Mouse (Mus musculus) heart, embryonic 10.5 days (tissue): ENCODE measurements around the gene Smim20. TPM values are rescaled to one million over a fixed set of nuclear protein-coding genes. Genes with fewer than 3 reads are reported as not detected.

Experiments used
- DNase-seq: peaks from one replicate; pipeline ENCODE4 v3.0.0-alpha.2; 2017; ENCODE audit warnings: low spot score
- H3K27ac ChIP-seq: fragments of 300-500 bp; sonication (generic); 2 replicates; pipeline ENCODE4 v1.5.1; 2016; ENCODE audit warnings: mild to moderate bottlenecking
- H3K27me3 ChIP-seq: fragments of 300-500 bp; sonication (generic); 2 replicates; pipeline ENCODE4 v1.6.1; 2016; ENCODE audit warnings: mild to moderate bottlenecking; ENCODE audit not compliant: poor library complexity, insufficient read depth, severe bottlenecking
- H3K36me3 ChIP-seq: fragments of 300-500 bp; sonication (generic); 2 replicates; pipeline ENCODE4 v1.6.1; 2016; ENCODE audit warnings: mild to moderate bottlenecking, moderate library complexity
- H3K4me1 ChIP-seq: fragments of 300-500 bp; sonication (generic); 2 replicates; pipeline ENCODE4 v1.6.1; 2016; ENCODE audit warnings: mild to moderate bottlenecking
- H3K4me3 ChIP-seq: fragments of 300-500 bp; sonication (generic); 2 replicates; pipeline ENCODE4 v1.5.1; 2016; ENCODE audit warnings: mild to moderate bottlenecking, moderate library complexity
- H3K9me3 ChIP-seq: fragments of 300-500 bp; sonication (generic); 2 replicates; pipeline ENCODE4 v1.6.1; 2016; ENCODE audit warnings: mild to moderate bottlenecking, moderate library complexity
- WGBS: fragments of 180-500 bp; shearing (Covaris S2); methylation state at CpG from one replicate; pipeline ENCODE4 v1.1.7; 2016; 5-methylcytosine and 5-hydroxymethylcytosine counted together
- polyA plus RNA-seq: library from polyadenylated mRNA; unstranded; fragments of >200 nt; fragmentation: Nextera tagmentation; extraction: Ambion mirVana; gene quantifications from 2 replicates; pipeline ENCODE4 v1.2.1, GENCODE M21; 2016

The Smim20 gene
- polyA plus RNA-seq, 1 experiment from 2014 or later = 104 TPM

DNA sequence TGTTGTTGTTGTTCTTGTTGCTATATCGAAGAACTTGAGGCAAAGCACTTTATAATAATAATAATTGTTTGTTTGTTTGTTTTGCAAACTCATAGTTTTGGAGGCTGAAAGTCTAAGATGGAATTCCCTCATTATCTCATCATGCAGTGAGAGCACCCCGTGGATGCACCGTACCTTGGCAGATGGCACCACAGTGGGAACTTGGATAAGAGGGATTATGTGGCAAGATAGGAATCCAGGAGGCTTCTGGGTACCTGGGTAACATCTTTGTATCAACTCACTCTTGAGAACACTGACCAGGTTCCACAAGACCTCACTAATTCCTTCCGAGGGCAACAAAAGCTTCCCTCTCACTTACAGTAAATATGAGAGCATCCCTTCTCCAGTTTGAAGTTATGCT lies 30.1 kb downstream of the Smim20 start:
- Histone ChIP-seq H3K27me3 (no peaks in the 10 kb centered on the region), H3K27ac (no peak overlapping the region), H3K9me3 (no peaks in the 10 kb centered on the region), H3K4me3 (no peak overlapping the region), H3K4me1 (no peaks in the 10 kb centered on the region), H3K36me3 (no peaks in the 10 kb centered on the region)
- WGBS = 76% methylated on average over 4 of the region's 4 CpGs
- DNase-seq = no peak

DNA sequence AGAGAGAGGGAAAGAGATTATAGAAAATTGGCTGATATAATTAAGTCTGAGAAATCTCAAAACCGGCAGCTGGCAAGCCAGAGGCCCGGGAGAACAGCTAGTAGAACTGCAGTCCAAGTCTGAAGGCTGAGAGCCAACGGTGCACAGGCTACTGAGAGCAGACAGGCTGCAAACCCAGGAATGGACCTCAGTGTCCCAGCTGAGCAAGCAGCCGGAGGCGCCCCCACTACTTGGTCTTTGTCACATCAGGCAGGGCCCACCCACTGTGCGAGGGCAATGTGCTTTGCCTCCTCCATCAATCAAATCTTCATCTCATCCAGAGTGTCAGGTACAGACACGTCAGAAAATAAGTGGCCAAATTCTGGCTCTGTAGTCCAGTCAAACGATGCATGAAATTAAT lies 34.6 kb downstream of the Smim20 start:
- WGBS = 69% methylated on average over 8 of the region's 8 CpGs
- no peaks in the 10 kb centered on the region for H3K36me3 ChIP-seq
- H3K27ac ChIP-seq = no peak overlapping the region
- no peaks in the 10 kb centered on the region for H3K9me3 ChIP-seq
- no peak overlapping the region for H3K4me3 ChIP-seq
- DNase-seq = no peak
- H3K27me3 ChIP-seq = no peaks in the 10 kb centered on the region
- H3K4me1 ChIP-seq = no peaks in the 10 kb centered on the region

DNA sequence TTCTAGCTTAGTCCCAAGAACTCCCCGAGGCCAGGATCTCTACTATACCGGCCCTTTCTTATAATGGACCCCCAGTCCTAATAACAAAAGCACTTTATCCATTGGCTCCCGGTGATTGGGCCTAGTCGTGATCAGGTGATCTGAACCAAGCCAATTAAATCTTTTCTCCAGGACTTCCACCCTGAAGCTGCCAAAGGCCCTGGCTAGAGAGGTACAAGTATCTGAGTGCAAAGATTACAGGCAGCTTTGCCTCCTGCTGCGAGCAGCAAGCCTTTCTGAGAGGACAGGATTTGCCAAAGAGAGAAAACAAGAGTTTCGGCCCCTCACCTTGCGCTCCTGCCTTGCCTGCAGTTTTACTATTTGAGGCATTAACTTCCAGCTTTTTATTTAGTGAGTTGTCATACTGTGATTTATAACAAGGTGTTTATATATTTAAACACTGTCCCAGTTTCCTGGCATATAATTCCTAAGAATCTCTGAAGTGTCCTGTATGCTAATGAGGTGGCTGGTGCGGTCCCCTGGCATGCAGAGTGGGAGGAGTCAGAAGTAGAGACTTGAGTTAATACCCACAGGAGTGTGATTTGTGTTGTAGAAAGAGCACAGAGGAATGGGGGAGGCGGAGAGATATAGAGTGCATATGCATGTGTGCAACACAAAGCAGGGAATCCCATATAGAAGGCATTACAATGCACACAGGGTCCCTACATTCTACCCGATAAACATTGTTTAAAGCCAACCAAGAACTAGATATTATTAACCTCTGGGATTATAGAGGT lies 36.2 kb downstream of the Smim20 start:
- Histone ChIP-seq H3K36me3 (no peaks in the 10 kb centered on the region), H3K27me3 (no peaks in the 10 kb centered on the region), H3K9me3 (no peaks in the 10 kb centered on the region), H3K4me1 (no peaks in the 10 kb centered on the region), H3K4me3 (no peak overlapping the region), H3K27ac (no peak overlapping the region)
- 78% methylated on average over 10 of the region's 10 CpGs for WGBS
- DNase-seq = no peak

DNA sequence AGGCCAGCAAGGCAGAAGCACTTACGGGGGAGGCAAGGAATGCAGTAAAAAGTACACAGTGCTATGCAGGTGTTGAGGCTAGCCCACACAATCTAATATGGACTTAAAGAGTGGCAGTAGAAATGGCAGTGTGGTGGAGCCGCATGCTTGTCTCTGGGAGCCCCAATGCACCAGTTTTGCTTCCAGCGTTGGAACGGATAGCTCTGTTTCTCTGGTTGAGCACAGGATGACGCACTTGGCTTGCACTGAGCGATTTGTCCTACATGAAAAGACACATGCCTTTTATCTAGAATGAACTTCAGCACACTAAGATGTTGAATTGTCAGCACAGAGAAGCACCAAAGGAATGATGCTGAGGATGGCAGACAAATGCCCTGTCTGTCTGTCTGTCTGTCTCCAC lies 37.1 kb downstream of the Smim20 start:
- H3K9me3 ChIP-seq = no peaks in the 10 kb centered on the region
- DNase-seq = no peak
- H3K27ac ChIP-seq = no peak overlapping the region
- H3K4me1 ChIP-seq = no peaks in the 10 kb centered on the region
- H3K36me3 ChIP-seq = no peaks in the 10 kb centered on the region
- no peaks in the 10 kb centered on the region for H3K27me3 ChIP-seq
- 89% methylated on average over 6 of the region's 6 CpGs for WGBS
- no peak overlapping the region for H3K4me3 ChIP-seq

DNA sequence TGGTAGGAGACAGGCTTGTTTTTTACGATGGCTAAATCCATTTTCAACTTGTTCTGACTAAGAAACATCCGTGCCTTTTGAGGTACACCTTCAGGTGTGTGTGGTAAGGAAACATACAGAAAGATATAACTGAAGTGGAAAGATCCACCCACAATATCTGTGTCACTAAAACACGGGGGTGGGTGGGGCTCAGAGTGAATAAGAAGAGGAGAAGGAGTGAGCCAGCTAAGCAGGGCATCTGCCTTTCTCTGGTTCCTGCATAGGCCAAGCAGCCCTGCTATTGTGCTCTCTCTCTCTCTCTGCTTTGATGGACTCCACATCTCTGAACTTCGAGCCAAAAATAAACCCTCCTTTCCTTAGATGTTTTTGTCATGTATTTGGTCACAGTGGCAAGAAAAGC lies 38.1 kb downstream of the Smim20 start:
- Histone ChIP-seq H3K27ac (no peak overlapping the region), H3K4me3 (no peak overlapping the region), H3K27me3 (no peaks in the 10 kb centered on the region), H3K4me1 (no peaks in the 10 kb centered on the region), H3K36me3 (no peaks in the 10 kb centered on the region), H3K9me3 (no peaks in the 10 kb centered on the region)
- DNase-seq = no peak
- WGBS = 66% methylated on average over 4 of the region's 4 CpGs

DNA sequence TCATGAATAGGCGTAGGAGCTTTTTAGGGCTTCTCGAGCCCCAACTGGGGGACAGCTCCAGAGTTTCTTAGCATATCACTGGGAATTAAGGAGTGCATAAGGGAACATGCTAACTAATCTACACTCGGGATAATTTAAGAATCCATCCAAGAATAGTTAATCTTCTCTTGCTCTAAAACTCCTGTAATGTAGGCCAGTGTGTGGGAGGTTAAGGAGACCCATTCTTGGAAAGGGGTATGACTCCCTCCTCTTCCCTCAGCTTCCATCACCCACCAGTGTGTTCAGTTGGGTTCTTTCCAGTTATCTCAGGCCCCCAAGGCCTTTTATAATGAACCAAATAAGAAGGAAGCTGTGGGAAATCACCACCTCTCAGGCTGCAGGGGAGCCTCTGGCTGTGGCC lies 40.0 kb downstream of the Smim20 start:
- Histone ChIP-seq H3K36me3 (no peaks in the 10 kb centered on the region), H3K27ac (no peak overlapping the region), H3K27me3 (no peaks in the 10 kb centered on the region), H3K9me3 (no peaks in the 10 kb centered on the region), H3K4me1 (no peaks in the 10 kb centered on the region), H3K4me3 (no peak overlapping the region)
- no peak for DNase-seq
- 87% methylated on average over 3 of the region's 3 CpGs for WGBS

DNA sequence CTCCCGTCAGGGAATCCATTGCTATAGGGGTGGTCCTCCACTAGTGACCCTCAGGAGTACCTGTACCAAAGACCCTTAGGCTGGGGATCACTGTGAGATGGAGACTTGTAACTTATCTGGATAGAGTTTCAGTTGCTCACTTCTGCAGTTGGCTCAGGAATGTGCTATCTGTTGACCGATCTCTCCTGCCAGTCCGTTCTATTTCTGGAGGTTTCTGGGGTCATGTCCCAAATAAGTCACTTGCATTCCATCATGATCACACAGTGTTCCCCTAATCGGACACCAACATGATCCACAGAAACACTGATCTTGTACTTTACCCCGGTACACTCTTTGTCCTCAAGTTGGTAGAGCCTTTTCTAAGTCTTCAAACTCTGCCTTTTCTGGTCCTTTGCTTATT lies 40.6 kb downstream of the Smim20 start:
- DNase-seq = no peak
- no peaks in the 10 kb centered on the region for H3K36me3 ChIP-seq
- H3K27me3 ChIP-seq = no peaks in the 10 kb centered on the region
- WGBS = 67% methylated on average over 5 of the region's 5 CpGs
- H3K9me3 ChIP-seq = no peaks in the 10 kb centered on the region
- H3K4me3 ChIP-seq = no peak overlapping the region
- H3K4me1 ChIP-seq = no peaks in the 10 kb centered on the region
- no peak overlapping the region for H3K27ac ChIP-seq

DNA sequence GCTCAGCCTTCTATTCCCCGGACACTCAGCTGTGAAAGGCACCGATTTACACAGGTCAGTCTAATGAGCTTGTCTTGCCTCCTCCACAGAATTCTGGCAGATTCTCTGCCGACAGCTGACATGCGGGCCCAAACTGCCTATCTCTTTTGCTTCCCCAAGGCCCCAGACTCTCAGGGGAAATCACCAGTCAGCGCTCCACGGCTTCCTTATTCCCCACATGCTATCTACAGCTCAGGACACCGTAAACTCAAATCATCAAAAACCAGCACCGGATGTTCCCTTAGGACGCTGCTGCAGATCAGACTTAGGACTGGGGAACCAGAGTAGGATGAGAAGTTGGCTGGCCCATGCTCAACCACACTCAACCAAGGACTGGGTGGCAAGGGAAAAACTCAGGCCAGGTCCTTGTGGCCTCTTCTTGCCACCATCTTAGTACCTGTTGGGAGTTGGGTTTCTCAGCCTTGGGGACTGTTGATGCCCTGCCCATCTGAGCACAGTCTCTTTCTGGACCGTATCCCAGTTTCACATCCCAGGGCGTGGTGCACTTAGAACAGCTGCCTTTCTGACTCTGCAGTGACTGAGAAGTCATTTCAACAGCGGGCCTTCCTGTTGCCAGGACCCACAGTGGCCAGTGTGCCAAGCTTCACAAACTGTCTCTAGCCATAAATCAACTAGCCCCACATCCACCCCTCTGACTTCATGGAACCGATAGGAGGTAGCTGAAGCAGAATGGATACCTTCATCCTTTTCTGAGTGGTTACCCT lies 47.7 kb downstream of the Smim20 start:
- Histone ChIP-seq H3K36me3 (no peaks in the 10 kb centered on the region), H3K9me3 (no peaks in the 10 kb centered on the region), H3K4me3 (no peak overlapping the region), H3K27ac (no peak overlapping the region), H3K4me1 (no peaks in the 10 kb centered on the region; the same call in 1 of the 2 replicates), H3K27me3 (no peaks in the 10 kb centered on the region)
- DNase-seq = no peak
- WGBS = 81% methylated on average over 13 of the region's 13 CpGs

DNA sequence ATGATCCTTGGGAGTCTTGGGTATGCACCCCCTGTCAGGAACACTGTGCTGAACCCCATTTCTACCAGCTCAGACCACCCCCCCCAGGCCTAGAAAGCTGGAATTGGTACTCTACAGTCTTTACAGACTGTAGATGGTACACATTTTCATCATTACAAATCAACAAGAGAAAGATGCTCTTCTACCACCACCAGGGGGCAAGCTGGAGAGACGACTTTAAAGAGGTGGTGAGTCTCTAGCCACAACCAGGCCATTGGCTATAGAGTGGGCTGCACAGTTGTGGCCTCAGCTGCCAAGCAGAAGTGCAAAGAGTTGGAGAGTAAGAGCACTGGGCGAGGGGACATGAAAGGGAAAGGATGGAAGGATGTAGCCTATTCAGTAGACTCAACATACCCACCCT lies 48.9 kb downstream of the Smim20 start:
- WGBS = 59% methylated on average over 2 of the region's 2 CpGs
- Histone ChIP-seq H3K27me3 (no peaks in the 10 kb centered on the region), H3K36me3 (no peaks in the 10 kb centered on the region)

DNA sequence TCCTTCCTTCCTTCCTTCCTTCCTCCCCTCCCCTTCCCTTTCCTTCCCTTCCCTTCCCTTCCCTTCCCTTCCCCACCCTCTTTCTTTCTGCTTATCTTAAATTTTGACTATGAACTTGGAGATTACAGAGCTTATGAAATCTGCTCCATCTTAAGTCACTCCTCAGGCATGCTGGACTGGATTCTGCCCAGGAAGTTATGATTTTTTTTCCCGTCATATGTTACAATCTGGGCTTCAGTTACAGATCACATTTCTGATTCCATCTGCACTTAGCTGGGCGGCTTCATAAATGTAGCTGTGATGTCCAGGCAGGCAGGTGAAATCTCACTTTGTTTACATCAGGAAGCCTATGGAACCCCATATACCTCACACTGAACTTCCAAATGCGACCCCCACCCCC lies 50.5 kb downstream of the Smim20 start:
- no peaks in the 10 kb centered on the region for H3K27me3 ChIP-seq
- H3K4me3 ChIP-seq = no peak overlapping the region
- H3K9me3 ChIP-seq = no peaks in the 10 kb centered on the region
- 79% methylated on average over 3 of the region's 3 CpGs for WGBS
- H3K36me3 ChIP-seq = no peaks in the 10 kb centered on the region
- DNase-seq = no peak
- no peak overlapping the region for H3K27ac ChIP-seq
- H3K4me1 ChIP-seq = peaks cover under 1% of the 10 kb centered on the region

More for the DNA sequence above, 48.9 kb downstream of the Smim20 start:
- no peak overlapping the region for H3K4me3 ChIP-seq
- no peaks in the 10 kb centered on the region for H3K9me3 ChIP-seq
- no peak for DNase-seq
- H3K27ac ChIP-seq = no peak overlapping the region
- no peaks in the 10 kb centered on the region; the same call in 1 of the 2 replicates for H3K4me1 ChIP-seq

DNA sequence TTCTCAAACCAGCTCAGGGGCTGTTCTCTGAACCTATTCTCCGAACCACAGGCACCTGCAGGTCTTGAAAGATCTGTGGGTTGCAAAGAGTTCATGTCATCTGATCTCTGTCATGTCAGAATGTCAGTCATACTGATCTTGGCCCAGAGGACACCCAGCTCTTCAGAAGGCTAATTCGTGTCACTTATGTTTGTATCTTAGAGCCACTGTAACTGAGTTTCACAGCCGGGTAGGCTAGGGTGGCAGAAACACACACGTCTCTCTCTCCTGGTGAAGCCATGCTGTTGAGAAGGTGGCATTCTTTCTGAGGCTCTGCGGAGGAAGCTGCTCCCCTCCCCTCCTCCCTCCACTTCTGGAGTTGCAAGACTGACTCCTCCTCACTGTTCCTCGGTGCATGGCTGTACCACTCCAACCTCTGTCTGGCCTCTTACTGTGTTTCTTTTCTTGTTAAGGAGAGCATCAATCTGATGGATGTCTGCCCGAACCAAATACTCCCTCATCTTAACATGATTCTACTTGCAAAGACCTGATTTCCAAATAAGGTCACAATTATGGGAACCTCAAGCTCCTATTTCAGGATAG lies 51.1 kb downstream of the Smim20 start:
- H3K4me3 ChIP-seq = no peak overlapping the region
- H3K9me3 ChIP-seq = no peaks in the 10 kb centered on the region
- 64% methylated on average over 7 of the region's 7 CpGs for WGBS
- DNase-seq = no peak
- H3K27ac ChIP-seq = no peak overlapping the region
- peaks cover 6% of the 10 kb centered on the region for H3K4me1 ChIP-seq
- H3K27me3 ChIP-seq = no peaks in the 10 kb centered on the region
- H3K36me3 ChIP-seq = no peaks in the 10 kb centered on the region

DNA sequence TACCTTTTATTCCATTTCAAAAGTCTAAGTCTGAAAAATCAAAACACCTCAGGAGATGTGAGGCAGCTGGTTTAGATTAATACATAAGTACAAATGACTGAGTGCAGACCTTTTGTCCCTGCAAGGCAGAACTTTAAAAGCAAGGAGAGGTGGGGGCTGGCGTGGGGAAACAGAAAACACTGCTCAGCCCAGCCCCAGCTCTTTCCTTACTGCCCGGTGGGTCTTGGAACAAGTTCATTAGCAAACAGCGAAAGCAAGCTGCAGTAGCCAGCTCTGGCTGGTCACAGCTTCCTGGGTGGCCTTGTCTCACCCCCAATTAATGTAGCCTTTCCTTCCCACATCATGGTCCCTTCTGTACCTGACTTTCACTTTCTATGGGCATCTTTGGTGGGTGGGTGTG lies 53.4 kb downstream of the Smim20 start:
- peaks cover 17% of the 10 kb centered on the region; the same call in 1 of the 2 replicates for H3K27me3 ChIP-seq
- WGBS = 78% methylated on average over 3 of the region's 3 CpGs
- DNase-seq = no peak
- H3K36me3 ChIP-seq = no peaks in the 10 kb centered on the region
- H3K4me1 ChIP-seq = peaks cover 17% of the 10 kb centered on the region
- no peaks in the 10 kb centered on the region for H3K9me3 ChIP-seq
- H3K4me3 ChIP-seq = no peak overlapping the region
- H3K27ac ChIP-seq = no peak overlapping the region

DNA sequence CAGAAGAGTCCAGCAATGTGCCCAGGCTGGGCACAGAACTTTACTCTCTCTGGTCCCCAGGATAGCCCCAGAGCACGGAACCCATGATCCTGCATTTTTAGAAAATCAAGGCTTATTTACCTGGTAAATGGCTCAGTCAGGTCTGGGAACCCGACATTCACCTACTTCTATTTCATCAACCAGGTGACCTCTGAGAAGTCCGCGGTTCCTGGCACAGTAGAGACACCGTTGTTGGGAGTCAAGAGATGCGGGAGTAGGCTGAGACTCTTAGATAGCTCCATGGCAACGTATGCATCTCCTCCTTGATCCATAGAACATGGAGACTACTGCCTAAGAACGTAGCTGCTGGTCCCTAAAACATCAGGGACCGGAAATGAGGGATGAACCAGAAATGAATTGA lies 55.0 kb downstream of the Smim20 start:
- Histone ChIP-seq H3K9me3 (no peaks in the 10 kb centered on the region), H3K27ac (no peak overlapping the region), H3K4me1 (peaks cover 17% of the 10 kb centered on the region), H3K27me3 (peaks cover 19% of the 10 kb centered on the region; the same call in 1 of the 2 replicates), H3K4me3 (no peak overlapping the region), H3K36me3 (no peaks in the 10 kb centered on the region)
- 93% methylated on average over 9 of the region's 9 CpGs for WGBS
- no peak for DNase-seq
